Mouse (Mus musculus) thymus, postnatal 14 days (tissue): ENCODE results near the gene Hoxc5.

Source experiments
- DNase-seq: peaks from one replicate; pipeline ENCODE4 v3.0.0; 2021

Gene Hoxc5

GRCm38 (mm10) chr15:102967312-102967510 lies at the start of gene Hoxc5:
Gene Hoxc5, plus strand, starts transcription at chr15:102967443.
- no peak for DNase-seq

DNA sequence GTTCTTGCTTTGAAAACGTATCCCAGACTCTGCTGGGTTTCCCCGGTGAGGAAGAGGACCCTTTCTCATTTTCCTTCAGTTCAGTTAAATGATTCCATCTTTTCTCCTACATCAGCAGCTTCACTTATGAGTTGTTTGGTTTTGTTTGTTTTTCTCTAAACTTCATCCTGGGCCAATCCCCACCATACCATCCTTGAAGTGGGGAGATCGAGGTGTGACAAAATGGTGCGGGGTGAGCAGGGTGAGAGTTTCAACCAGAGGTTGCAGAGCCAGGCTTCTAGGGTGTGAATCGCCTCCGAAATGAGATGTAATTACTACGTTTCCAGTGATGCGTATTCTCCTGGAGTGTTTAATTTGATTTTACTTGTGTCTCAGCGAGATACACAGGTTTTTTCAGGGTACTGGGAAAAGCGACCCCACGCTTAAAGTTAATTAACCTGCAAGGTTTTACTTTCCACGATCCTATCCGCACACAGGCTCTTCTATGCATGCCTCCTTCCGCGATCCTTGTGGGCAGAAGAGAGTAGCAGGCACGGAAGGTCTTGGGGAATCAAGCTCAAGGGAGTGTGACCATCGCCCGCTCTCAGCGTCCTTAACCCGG lies 49.2 kb upstream of the Hoxc5 start:
- DNase-seq: no peak

GRCm38 (mm10) chr15:102918611-102919265 lies 48.5 kb upstream of the Hoxc5 start:
- no peak for DNase-seq

GRCm38 (mm10) chr15:102919336-102920180 lies 47.7 kb upstream of the Hoxc5 start:
- no peak for DNase-seq

DNA sequence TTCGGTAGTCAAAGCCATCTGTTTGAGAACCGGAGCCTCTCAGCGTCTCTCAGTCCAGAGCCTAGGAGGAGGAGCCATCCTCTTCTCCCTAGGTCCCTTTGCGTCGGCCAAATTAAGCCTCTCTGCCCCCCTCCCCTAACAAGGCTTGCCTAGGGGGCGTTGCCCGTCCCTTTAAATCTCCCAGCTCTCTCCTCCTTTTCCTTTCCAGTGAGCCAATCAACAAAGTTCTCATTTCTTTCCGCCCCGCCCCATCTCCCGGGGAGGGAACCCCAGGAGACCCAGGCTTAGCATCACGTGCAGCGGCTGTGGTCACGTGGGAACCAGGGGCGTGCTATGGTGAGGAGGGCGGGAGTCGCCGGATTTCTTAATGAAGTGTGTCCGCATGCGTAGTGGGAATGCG lies 46.6 kb upstream of the Hoxc5 start:
- DNase-seq: no peak

GRCm38 (mm10) chr15:102921053-102922011 lies 45.9 kb upstream of the Hoxc5 start, which contains the start of gene Hoxc13:
Gene Hoxc13, plus strand, starts transcription at chr15:102921103.
- DNase-seq: no peak

GRCm38 (mm10) chr15:102922012-102922362 lies 45.3 kb upstream of the Hoxc5 start:
- no peak for DNase-seq

DNA sequence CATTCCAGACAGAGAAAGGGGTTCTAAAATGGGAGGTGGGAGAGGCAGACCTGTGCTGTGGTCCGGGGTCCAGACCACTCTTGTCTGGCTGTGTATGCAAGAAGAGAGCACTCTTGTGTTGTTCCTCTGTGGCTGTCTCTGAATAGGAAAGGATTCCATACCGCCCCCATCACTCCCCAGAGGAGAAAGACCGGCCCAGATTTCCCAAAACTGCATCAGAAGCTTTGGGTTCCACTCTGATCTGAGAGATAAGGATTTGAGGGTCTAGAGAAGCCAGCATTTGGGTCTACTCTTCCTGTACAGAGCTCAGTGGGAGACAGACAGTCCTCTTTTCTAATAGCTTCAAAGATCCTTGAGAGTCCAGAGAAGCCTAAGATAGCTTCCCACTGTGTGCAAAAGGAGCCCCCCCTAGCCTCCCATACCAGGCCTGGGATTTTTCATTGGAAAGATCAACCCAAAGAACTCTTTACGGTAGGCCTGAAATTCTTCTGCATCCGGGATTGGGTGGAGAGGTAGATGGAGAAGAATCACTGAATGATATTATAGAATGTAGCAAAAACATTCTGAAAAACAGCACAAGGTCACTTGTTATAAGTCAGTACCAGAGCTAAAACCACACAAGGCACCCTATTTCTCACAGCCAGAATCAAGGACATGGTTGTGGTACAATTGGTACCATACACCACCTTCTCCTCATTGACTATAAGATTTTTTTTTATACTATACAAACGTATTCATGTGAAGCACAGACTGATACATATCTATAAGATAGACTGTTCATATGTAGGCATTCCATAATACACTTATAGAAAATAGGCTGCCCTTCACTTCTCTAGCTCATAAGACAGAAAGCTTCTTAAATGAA lies 44.4 kb upstream of the Hoxc5 start:
- no peak for DNase-seq

DNA sequence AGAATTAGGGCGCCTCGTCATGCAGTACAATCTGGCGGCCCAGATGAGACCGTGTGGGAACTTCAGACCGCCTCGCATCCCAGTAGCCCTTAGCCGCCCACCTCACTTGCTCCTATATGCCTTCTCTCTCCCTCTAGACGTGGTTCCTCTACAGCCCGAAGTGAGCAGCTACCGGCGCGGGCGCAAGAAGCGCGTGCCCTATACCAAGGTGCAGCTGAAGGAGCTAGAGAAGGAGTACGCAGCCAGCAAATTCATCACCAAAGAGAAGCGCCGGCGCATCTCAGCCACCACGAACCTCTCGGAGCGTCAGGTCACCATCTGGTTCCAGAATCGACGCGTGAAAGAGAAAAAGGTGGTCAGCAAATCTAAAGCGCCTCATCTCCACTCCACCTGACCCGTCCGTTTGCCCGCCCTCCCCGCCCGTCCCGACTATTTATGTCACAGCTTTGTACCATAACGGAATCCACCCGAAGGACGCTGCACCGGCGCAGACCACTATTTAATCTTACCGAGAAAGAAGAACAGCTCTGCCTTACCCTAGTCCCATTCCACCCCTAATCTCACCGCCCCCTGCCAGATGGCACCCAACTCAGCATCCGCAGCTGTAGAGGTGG lies 40.1 kb upstream of the Hoxc5 start:
- no peak for DNase-seq

GRCm38 (mm10) chr15:102931706-102932358 lies 35.4 kb upstream of the Hoxc5 start:
- DNase-seq: no peak

DNA sequence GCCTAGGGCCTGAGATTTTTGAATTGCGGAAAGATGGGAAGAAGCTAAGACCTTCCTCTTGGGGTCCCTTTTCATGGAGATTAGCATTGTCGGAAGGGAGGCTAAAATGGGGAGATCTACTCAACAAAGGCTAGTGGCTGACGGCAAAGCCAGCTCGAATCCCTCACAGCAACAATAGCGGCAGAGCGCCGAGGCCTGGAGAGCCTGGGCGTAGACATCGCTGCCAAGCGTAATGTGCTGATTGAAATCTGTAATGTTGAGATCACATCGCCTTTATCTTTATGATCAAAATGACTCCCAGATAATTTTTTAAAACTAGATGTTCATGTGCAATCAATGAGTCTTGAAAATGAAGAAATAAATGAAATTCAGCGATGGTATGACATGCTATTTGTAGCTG lies 32.8 kb upstream of the Hoxc5 start:
- no peak for DNase-seq

- no peak for DNase-seq
Measured at GRCm38 (mm10) chr15:102934897-102935296, 32.3 kb upstream of the Hoxc5 start.

DNA sequence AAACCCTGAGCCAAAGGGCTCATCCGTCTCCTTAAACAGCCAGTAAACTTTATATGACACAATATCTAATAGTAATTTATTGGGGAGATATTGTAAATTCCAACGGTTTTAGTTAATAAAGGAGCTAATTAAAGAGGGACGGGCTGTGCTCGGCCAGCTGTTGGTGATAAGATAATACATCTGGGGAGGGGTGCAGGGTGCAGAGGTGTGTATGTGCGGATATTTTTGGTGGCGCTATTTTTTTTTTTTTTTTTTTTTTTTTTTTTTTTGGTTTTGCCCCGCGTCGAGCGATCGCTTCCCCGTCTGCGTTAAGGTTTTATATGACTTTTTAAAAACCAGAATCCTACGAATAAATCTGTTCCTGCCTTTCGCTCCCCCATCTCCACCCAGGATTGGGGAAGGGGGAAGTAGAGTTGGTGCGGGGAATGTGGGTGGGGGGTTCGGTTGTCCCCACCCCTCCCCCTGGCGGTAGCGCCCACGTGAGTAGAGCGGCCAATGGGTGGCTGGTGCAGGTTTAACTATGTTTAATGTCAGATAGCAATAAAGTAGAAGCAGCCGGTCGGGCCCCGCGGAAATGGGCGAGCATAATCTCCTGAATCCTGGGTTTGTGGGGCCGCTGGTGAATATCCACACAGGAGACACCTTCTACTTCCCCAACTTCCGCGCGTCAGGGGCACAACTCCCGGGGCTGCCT lies 30.8 kb upstream of the Hoxc5 start, which contains the start of gene Hoxc12:
Gene Hoxc12 (plus strand): TSS at position 479 of the 694 bp plus-strand sequence.
- DNase-seq: no peak

- no peak for DNase-seq
Measured at GRCm38 (mm10) chr15:102937036-102937666, 30.1 kb upstream of the Hoxc5 start.

- DNase-seq: no peak
Measured at GRCm38 (mm10) chr15:102939256-102940155, 27.7 kb upstream of the Hoxc5 start.

- DNase-seq: no peak
Measured at GRCm38 (mm10) chr15:102942739-102943467, 24.3 kb upstream of the Hoxc5 start.

- DNase-seq: no peak
Measured at GRCm38 (mm10) chr15:102943468-102943813, 23.8 kb upstream of the Hoxc5 start.
